Mouse (Mus musculus) cerebellum, adult 2 months (tissue): ENCODE measurements around the gene Xpnpep3.

Experiments
- CTCF ChIP-seq: fragments of 200-500 bp; IDR thresholded peaks from 2 replicates; pipeline ENCODE4 v1.5.1; 2011; ENCODE audit warnings: low read depth, mild to moderate bottlenecking, control low read depth, low read length, moderate library complexity, borderline replicate concordance; ENCODE audit not compliant: insufficient read depth
- POLR2A ChIP-seq: fragments of 200-500 bp; IDR thresholded peaks from 2 replicates; pipeline ENCODE4 v1.6.1; 2011; ENCODE audit warnings: low read length, control low read depth, borderline replicate concordance; ENCODE audit not compliant: insufficient read depth

GRCm38 (mm10) chr15:81483691-81484090 lies 83.8 kb downstream of the Xpnpep3 start:
- TF ChIP-seq POLR2A (no peak), CTCF (no peak)
